ENCODE assay signal across 20 mouse cellular contexts in genomic region chr7:90694050-90694449, GRCm38 (mm10).
A peak's percentile ranks its signal among the peaks of the same experiment; 100 is the strongest.
DNase-seq lines count a peak whose midpoint lies in the region; ATAC-seq and TF ChIP-seq lines count a peak whose summit lies in the region.
"Had no signal": no experiment of that assay in that cellular context is flagged by ENCODE, and none has a peak within 500 bp of the region (broad histone marks: within the 10 kb centered on the region; RNA-seq: fewer than 3 reads in every experiment).

No protein-coding gene starts in this region.

- no peak overlapping the region for H3K4me2 ChIP-seq in forebrain, embryonic 14.5 days (ENCODE audit: low read length)
- no peak overlapping the region for H3K4me2 ChIP-seq in forebrain, embryonic 12.5 days
- H3K4me2 ChIP-seq: heart, embryonic 15.5 days; liver, embryonic 11.5 days had no signal

- H3K9ac ChIP-seq in forebrain, embryonic 14.5 days (ENCODE audit: low read length) = no peak overlapping the region
- H3K9ac ChIP-seq in forebrain, embryonic 12.5 days = no peak overlapping the region
- H3K9ac ChIP-seq: heart, embryonic 15.5 days had no signal

- no peaks in the 10 kb centered on the region for H3K36me3 ChIP-seq in forebrain, embryonic 14.5 days (ENCODE audit: control insufficient read depth, insufficient read depth, low read length)
- H3K36me3 ChIP-seq in forebrain, embryonic 12.5 days (replicated peaks) = no peaks in the 10 kb centered on the region
- H3K36me3 ChIP-seq in heart, embryonic 10.5 days = no peaks in the 10 kb centered on the region
- H3K36me3 ChIP-seq: heart, embryonic 15.5 days; limb, embryonic 10.5 days had no signal

- H3K9me3 ChIP-seq in forebrain, embryonic 14.5 days (replicated peaks; ENCODE audit: control insufficient read depth, low read length) = no peaks in the 10 kb centered on the region
- H3K9me3 ChIP-seq in forebrain, embryonic 12.5 days = no peaks in the 10 kb centered on the region
- H3K9me3 ChIP-seq in heart, embryonic 10.5 days = no peaks in the 10 kb centered on the region
- H3K9me3 ChIP-seq: heart, embryonic 15.5 days; limb, embryonic 10.5 days had no signal

- intact Hi-C loops in left cerebral cortex, adult 2 months (cut with DNase I) = no loop called here

- no peaks in the 10 kb centered on the region; the same call in 1 of the 2 replicates for H3K4me1 ChIP-seq in forebrain, embryonic 14.5 days (ENCODE audit: control insufficient read depth, insufficient read depth, low read length)
- no peaks in the 10 kb centered on the region for H3K4me1 ChIP-seq in forebrain, embryonic 12.5 days
- H3K4me1 ChIP-seq in heart, embryonic 10.5 days = no peaks in the 10 kb centered on the region
- H3K4me1 ChIP-seq: heart, embryonic 15.5 days; limb, embryonic 10.5 days had no signal

- no peaks in the 10 kb centered on the region for H3K27me3 ChIP-seq in forebrain, embryonic 14.5 days (replicated peaks; ENCODE audit: control insufficient read depth, insufficient read depth, low read length)
- no peaks in the 10 kb centered on the region for H3K27me3 ChIP-seq in forebrain, embryonic 12.5 days
- no peaks in the 10 kb centered on the region for H3K27me3 ChIP-seq in heart, embryonic 10.5 days (ENCODE audit: insufficient read depth, poor library complexity, severe bottlenecking)
- H3K27me3 ChIP-seq: heart, embryonic 15.5 days had no signal

- TF ChIP-seq CTCF in left cerebral cortex, adult 2 months (IDR thresholded peaks at IDR 0.05) = no peak

- no peak overlapping the region for H3K4me3 ChIP-seq in forebrain, embryonic 14.5 days (ENCODE audit: low read depth, low read length)
- no peak overlapping the region for H3K4me3 ChIP-seq in forebrain, embryonic 12.5 days (replicated peaks)
- H3K4me3 ChIP-seq in left cerebral cortex, adult 2 months = no peak overlapping the region
- H3K4me3 ChIP-seq in heart, embryonic 10.5 days = no peak overlapping the region
- H3K4me3 ChIP-seq: erythroblast, embryonic 14.5 days; heart, embryonic 15.5 days; limb, embryonic 10.5 days had no signal

- peak; percentile 55 for DNase-seq in forebrain, embryonic 14.5 days (ENCODE audit: low spot score)
- DNase-seq in left cerebral cortex, adult 2 months (ENCODE audit: extremely low spot score in 1 of 2, low spot score in 2 of 2) = no peak
- DNase-seq in left cerebral cortex, adult 18-20 months (ENCODE audit: low spot score in 2 of 2) = no peak
- peak; percentile 22 for DNase-seq in brain, embryonic 18.5 days (ENCODE audit: low read depth, low spot score)
- DNase-seq in layer of hippocampus, adult 9-11 months = peak; percentile 52
- DNase-seq in heart, embryonic 10.5 days (ENCODE audit: low spot score) = no peak
- DNase-seq: adrenal gland, postnatal 10 days; cerebellum, postnatal 25 days; gastrocnemius, postnatal 10 days; heart, adult 18-20 months; kidney, adult 11 months; kidney, postnatal 25 days; lung, adult 2 months; lung, postnatal 36 days had no signal

- no peak for ATAC-seq in forebrain, embryonic 14.5 days
- no peak for ATAC-seq in forebrain, embryonic 12.5 days (ENCODE audit: low FRiP score)
- ATAC-seq: hindbrain, postnatal 0 days had no signal

- no peak overlapping the region for H3K27ac ChIP-seq in forebrain, embryonic 14.5 days (ENCODE audit: low read depth, low read length)
- H3K27ac ChIP-seq in forebrain, embryonic 12.5 days = no peak overlapping the region
- peak overlapping the region; percentile 75 for H3K27ac ChIP-seq in left cerebral cortex, adult 2 months
- H3K27ac ChIP-seq in heart, embryonic 10.5 days = no peak overlapping the region
- H3K27ac ChIP-seq: heart, embryonic 15.5 days; hindbrain, postnatal 0 days; limb, embryonic 10.5 days had no signal

Comparison
In these comparisons a context has a peak if more than half of its experiments do, and no peak if none do; other contexts are left out.
1. DNase-seq: peak in forebrain, embryonic 14.5 days (single experiment), brain, embryonic 18.5 days (single experiment) and layer of hippocampus, adult 9-11 months (single experiment); none in left cerebral cortex, adult 2 months (0 of 2), left cerebral cortex, adult 18-20 months (0 of 2) and heart, embryonic 10.5 days (single experiment).